Mouse (Mus musculus) heart, postnatal 4 days (tissue): Measurements from ENCODE around the gene Tspan1. TPM values are rescaled to one million over a fixed set of nuclear protein-coding genes. Genes with fewer than 3 reads are reported as not detected.

ENCODE experiments used
- DNase-seq: peaks from one replicate; pipeline ENCODE4 v3.0.0; 2021
- total RNA-seq, 2 experiments: library from RNA; stranded (reverse); gene quantifications; 2 replicates each; pipeline ENCODE4 v1.2.3; 2021

The Tspan1 gene
- not detected for total RNA-seq

- DNase-seq: no peak
Measured at GRCm38 (mm10) chr4:116167404-116167803, at the start of gene Tspan1. Tspan1 (minus strand) TSS chr4:116167601.

DNA sequence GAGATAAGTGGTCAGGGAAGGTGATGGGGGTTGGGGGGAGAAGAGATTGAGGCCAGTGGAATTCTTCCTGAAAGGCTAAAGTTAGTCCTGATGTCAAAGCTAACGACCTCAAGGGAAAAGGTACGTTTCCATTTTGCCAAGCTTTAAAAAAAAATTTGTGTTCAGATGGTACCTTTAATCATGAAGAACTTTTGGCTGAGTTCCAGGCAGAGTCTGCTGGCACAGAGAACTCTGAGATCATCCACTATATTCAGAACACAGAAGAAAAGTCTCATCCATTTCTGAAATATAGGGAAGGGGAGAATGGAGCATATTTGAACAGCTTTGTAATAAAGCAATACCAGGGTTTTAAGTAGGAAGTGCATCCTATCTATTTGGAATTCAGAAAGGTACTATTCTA, 49.6 kb upstream of the Tspan1 start:
- DNase-seq: peak; percentile 46

GRCm38 (mm10) chr4:116215895-116216605, 48.6 kb upstream of the Tspan1 start:
- DNase-seq: no peak

- no peak for DNase-seq
Measured at GRCm38 (mm10) chr4:116208891-116209290, 41.5 kb upstream of the Tspan1 start.

DNA sequence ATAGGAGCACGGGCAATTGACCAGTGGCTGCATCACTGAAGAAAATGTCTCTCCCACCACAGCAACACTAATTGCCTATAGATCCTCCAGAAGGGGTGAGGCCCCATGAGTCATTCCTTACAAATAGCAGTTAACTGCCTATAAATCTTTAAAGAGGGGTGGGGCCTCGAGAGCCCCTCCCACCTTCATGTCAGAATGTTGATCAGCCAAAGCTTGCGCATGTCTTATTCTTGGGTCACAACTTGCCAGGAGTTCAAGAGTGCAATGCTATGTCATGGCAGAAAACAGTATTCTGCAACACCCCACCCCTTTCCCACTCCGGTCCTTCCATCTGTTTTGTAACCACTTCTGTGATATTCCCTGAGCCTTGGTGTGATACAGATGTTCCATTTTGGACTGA, 39.1 kb upstream of the Tspan1 start:
- no peak for DNase-seq

DNA sequence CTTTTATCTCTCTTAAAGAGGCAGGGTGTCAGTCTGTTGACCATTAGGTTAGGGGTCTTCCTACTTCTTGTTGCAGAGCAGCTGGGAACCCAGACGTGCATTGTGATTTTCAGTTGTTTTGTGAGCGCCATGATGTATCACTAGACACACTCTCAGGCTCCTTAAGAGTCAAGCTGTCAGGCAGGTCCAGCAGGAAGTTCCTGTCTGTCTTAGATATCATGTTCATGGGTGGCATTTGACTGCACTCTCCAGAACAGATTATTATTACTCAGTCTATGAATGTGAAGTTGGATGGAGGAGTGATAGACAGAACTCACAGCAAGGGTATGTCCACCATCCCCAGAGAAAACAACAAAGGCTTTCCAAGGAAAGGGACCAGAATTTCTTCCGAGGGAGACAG, 37.0 kb upstream of the Tspan1 start:
- no peak for DNase-seq

DNA sequence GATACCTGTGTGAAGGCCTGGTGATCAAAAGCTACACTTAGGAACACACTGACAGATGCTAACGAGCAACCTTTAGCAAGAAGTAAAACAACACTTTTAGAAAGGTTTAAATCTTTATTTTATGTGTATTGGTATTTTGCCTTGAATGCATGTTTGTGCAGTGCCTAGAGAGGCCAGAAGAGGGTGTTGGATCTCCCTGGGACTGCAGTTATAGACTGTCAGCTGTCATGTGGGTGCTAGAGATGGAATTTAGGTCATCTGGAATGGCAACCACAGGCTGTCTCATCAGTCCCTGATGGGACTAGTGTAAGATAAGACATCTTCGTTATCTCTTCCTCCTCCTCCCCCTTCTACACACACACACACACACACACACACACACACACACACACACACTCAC, 31.0 kb upstream of the Tspan1 start:
- no peak for DNase-seq

GRCm38 (mm10) chr4:116193583-116194383, 26.4 kb upstream of the Tspan1 start:
- DNase-seq: no peak

- peak; percentile 38 for DNase-seq
Measured at GRCm38 (mm10) chr4:116192286-116192835, 25.0 kb upstream of the Tspan1 start.

- no peak for DNase-seq
Measured at GRCm38 (mm10) chr4:116185083-116185482, 17.7 kb upstream of the Tspan1 start.

DNA sequence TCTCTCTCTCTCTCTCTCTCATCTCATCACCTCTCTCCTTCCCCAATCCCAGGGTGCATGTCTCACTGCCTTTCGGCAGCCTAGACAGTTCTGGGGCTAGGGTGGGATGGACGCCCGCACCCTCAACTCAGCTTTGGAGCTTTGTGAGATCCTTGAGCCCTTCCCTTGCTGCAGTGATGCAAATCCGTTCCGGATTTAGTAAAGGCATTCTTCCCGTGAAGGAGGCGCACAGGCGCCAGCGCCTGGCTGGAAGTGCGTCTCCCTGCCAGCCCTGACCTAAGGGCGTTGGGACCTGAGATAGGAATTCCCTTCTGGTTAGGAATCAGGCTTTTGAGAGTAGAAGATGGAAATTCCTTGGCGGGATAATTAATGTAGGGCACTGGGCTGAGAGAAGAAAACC, 15.3 kb upstream of the Tspan1 start:
- peak; percentile 58 for DNase-seq

GRCm38 (mm10) chr4:116182079-116182478, 14.7 kb upstream of the Tspan1 start:
- DNase-seq: no peak

DNA sequence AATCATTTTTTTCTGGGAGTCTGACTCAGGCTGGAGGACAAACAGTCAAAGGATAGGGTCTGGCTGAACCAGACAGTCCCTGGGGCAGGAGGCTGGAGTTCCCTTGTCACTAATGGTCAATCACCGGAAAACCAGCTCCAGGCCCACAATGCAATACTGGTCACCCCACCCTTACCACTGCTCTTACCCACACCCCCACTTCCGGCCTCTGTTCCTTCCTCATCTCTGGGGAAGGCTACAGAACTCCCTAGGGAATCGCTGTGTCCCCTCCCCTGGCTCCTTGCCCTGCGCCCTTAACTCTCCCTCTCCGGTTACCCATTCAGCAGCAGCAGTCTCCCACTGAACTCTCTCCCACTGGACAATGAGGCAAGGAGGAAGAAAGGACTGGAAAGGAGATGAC, 9.7 kb upstream of the Tspan1 start:
- peak; percentile 83 for DNase-seq

GRCm38 (mm10) chr4:116176543-116176988, 9.2 kb upstream of the Tspan1 start:
- DNase-seq: peak; percentile 74

- no peak for DNase-seq
Measured at GRCm38 (mm10) chr4:116175711-116176542, 8.5 kb upstream of the Tspan1 start.

DNA sequence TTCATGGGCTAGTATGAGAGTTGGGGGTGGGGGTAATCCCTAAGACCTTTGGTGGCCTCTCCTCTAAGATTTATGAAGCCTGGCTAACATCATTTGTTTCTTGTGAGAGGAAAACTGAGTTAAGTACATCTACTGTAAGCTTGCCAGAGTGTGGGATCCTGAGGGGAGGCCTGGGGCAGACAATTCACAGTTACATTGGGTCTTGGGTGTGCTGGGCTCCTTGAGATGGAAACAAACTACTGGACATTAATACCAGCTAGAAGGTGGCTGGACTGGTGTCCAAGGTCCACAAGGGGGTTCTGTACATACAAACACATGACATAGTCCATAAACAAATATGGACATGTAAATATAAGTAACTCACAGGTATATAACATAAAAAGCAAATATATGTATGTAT, 7.7 kb upstream of the Tspan1 start:
- DNase-seq: no peak

GRCm38 (mm10) chr4:116174466-116175116, 7.2 kb upstream of the Tspan1 start:
- peak; percentile 54 for DNase-seq

DNA sequence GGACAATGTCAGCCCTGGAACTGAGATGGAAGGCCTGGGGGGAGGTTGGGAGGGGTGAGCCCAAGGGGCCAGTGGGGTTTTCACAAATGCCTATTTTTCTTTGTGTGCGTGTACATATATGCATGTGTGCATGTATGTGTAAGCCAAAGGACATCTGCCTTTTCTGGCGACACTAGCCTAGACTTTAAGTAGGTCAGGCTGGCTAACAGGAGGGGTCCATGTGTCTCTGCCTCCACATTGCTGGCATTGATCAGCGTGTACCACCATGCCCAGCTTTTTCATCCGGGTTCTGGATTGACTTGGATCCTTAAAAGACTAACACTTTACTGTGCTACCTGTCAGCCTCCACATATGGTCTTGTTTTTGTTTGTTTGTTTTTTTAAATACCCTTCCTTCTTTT, 6.4 kb upstream of the Tspan1 start:
- DNase-seq: no peak

DNA sequence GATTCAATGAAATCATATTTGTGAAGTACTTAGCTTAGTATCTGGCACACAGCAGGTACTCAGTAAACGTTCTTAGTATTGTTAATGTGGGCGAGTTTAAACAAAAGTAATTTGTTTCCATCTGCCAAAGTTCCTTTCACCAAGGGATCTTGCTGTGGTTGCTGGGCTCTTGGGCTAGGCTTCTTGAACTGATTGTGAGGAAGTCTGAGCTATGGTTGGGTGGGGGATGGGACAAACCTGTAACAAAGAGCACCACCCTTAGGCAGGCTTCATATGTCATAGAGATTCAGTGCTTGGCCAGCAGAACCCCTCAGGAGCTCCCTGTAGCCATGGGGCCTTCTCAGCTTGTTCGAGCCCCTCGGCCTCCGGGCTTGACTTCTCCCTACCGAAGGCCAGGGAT, 5.7 kb upstream of the Tspan1 start, which contains the start of the genes 1700042G07Rik and Gm49337:
Gene 1700042G07Rik (plus strand): TSS at position 301 of the 400 bp plus-strand sequence.
Gene Gm49337 (plus strand): TSS at position 313 of the 400 bp plus-strand sequence.
- DNase-seq: no peak

DNA sequence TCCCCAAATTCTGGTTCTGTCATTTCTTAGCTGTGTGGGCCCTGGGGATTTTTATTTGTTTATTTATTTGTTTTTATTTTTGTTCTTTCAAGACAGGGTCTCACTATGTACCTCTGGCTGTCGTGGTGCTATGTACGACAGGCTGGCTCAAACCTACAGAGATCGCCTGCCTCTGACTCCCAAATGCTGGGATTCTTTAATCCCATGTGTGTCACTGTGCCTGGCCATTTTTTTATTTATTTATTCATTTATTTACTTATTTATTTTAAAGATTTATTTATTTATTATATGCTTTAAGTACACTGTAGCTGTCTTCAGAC, 1.9 kb upstream of the Tspan1 start:
- DNase-seq: no peak

DNA sequence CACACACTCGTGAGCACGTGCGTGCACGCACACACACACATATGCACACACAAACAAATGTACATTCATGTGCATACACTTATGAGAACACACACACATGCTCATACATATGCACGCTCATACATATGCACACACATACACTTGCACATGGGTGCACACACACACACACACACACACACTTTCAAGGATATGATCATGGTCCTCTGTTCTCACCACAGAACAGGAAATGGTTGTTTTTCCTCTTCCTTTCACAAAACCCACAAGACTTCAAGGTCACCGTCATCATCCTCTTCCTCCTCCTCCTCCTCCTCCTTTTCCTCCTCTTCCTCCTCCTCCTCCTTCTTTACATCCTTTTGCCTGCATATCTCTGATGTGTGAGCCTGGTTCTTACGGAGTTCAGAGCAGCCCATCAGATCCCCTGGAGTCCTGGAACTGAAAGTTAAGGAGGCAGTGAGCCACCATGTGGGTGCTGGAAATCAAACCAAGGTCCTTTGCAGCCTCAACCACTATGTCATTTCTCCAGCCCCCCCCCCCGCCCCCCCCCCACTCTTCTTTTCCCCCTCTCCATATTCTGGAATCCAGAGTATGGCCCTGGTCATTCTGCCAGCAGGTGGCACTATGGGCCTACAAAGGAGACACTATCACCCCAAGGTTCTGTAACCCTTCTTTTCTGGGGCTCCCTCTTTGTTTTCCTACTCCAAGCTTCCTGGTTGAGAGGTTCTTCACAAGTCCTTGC, 1.4 kb upstream of the Tspan1 start:
- peak; percentile 88 for DNase-seq
